Mouse (Mus musculus) cerebellum, postnatal 4 days (tissue): ENCODE data around the gene Plekha5.
"Not testable (repeated sequence)": the region's sequence is repeated elsewhere in the genome, so short reads cannot be mapped to it uniquely, and the experiment has no call there.

Experiments used
- DNase-seq, 2 experiments: peaks; one replicate each; pipeline ENCODE4 v3.0.0; 2022; ENCODE audit warnings: low spot score in 2 of 2, mixed read lengths in 1 of 2

Plekha5 gene

GRCm38 (mm10) chr6:140489570-140489969 is 65.7 kb downstream of the Plekha5 start:
- DNase-seq: no peak

DNA sequence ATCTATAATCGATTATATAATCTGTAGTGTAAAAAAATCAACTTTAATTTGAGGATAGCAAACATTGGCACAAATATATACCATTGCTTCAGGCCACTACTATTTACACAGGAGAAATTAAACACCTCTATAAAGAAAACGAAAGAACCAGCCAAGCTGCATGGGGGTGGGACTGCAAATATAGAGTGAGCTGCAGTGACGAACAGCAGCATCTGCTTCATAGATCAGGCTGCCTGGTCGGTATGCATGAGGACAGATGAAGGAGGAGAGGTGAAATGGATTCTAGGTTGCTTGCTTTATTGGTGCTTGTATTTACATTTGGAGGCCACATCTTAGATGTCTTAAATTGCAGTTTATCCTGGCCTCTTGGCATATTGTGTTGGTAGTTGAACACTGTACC is 66.4 kb downstream of the Plekha5 start:
- no peak for DNase-seq

DNA sequence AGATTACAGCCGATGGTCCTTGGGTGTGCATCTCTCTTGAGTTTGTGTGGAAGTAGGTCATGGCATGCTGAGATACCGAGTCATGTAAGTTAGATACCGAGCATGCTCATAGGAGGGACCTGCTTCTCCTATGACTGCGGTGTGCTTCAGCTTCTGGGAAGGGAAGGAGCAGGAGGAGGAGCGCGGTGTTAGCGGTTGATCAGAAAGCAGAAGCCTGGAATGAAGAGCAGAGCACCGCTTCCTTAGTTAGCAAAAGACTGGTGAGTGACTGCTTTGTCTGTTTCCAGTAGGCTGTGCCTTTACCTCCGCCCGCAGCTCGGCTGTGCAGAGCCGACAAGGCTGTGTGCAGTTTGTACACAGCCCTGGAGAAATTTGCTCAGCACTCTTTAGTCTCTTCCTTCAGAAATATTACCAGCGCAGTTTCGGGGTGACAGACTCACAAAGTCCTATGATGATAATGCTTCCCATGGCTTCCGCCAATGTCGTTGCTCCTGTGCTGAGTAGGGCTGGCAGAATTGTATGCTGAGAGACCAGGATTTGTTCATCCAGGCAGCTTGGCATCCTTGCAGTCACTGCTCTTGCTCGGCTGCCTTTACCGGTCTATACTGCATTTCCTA is 67.2 kb downstream of the Plekha5 start:
- DNase-seq: no peak

DNA sequence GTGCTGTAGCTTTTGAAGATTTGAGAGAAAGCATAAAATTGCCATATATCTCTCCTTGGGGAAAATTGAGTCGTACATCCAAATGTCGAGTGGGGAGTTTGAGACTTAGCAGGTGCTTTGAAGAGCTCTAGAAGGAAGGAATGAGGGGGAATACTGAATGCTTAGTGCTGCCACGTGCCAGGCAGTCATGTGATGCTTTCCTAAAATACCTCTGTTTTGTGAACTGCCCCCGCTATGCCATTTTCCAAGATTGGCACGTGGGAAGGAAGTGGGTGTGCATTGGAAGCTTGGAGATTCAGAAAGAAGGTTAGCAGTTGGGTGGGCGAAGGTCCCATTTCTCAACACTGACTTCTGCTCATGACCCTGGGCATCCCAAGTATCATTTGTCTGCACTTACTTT is 68.2 kb downstream of the Plekha5 start:
- no peak for DNase-seq

DNA sequence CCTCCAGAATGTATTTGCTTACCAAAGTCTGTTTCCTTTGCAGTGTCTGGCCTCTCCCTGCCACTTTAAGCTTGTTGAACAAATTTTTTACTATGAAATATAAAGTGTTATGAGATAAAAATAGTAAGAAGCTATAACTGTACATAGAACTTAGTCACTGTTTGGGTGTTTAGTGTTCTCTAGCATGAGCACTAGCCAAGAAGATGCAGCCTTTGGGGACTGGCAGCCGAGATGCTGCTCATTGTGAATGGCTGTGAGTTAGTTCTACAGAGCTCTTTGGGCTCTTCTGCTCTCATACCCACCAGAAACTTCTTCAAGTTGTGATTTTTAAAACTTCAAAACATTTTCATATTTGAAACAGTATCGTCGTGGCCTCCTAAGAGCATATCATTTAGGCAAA is 74.2 kb downstream of the Plekha5 start:
- DNase-seq: no peak

DNA sequence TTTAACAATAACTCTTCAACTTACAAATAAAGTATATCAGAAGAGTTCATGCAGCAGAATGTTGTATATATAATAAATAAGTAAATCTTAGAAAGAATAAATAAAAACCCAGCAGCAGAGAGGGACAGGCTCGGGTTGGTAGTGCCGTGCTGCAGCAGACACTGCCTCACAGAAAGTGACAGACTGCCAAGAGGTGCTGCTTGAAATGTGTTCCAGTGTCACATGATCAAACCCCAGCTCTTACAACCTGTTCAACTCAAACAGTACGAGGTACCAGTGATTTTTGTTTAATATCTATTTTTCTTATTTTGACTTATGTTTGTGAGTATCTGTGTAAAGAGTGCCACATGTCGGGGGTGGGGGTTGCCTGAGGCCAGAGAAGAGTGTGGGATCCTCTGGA is 75.1 kb downstream of the Plekha5 start:
- no peak for DNase-seq

GRCm38 (mm10) chr6:140500829-140501228 is 77.0 kb downstream of the Plekha5 start:
- DNase-seq: not testable (repeated sequence)

GRCm38 (mm10) chr6:140501841-140502240 is 78.0 kb downstream of the Plekha5 start:
- no peak for DNase-seq

GRCm38 (mm10) chr6:140504796-140505195 is 80.9 kb downstream of the Plekha5 start:
- no peak for DNase-seq

GRCm38 (mm10) chr6:140507605-140508004 is 83.8 kb downstream of the Plekha5 start:
- no peak for DNase-seq

GRCm38 (mm10) chr6:140508475-140509150 is 84.8 kb downstream of the Plekha5 start:
- no peak for DNase-seq

DNA sequence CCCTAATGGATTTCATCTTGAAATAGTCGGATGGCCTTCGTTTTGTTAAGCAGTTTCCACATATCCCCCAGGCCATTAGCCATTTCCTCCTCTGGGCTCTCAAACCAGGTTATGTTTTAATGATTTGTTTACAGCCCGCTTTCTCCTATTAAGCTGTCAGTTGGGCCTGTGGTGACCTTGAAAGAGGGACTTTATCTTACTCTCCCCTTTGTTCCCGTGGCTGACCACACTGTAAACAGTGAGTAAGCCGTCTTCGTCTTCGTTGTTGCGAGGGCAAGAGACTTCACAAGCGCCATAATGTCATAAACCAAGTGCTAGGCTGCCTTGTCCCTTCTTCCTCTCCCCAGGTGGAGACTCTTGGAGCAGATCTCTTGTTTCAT is 85.3 kb downstream of the Plekha5 start:
- DNase-seq: no peak

- no peak for DNase-seq
Observed at GRCm38 (mm10) chr6:140512016-140512415, 88.2 kb downstream of the Plekha5 start.

DNA sequence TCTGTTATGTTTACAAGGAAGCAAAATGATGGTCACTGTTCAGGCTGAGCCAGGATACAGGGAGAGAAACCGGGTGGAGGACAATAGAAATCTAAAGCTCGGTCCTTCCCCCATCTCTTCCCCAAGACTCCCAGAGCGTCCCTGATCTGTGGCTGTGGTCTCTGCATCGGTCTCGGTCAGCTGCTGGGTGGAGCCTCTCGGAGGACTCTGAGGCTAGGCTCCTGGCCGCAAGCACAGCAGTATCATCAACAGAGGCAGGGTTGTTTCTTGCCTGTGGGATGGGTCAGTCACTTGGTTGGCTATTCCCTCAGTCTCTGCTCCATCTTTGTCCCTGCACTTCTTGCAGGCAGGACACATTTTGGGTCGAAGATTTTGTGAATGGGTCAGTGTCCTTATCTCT is 88.6 kb downstream of the Plekha5 start:
- no peak for DNase-seq

GRCm38 (mm10) chr6:140514205-140515110 is 90.6 kb downstream of the Plekha5 start:
- no peak for DNase-seq

DNA sequence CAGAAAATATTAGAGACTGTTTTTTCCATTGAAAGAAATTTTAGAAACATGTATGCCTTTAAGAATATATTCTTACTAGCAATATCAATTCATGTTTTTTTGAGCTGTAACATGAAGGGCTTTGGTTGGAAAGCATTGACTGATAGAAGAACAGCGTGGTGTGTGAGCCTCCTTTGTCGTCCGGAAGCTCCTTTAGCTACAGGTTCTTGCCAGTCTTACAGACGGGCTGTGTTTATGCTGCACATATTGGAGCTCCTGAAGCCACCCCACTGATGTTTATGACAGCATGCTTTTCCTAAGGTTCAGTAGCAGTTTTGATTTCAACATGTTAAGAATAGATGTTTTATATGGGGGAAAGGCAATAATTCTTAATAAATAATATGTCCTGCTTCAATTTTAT is 91.7 kb downstream of the Plekha5 start:
- no peak for DNase-seq

GRCm38 (mm10) chr6:140516202-140516601 is 92.3 kb downstream of the Plekha5 start:
- DNase-seq: no peak

GRCm38 (mm10) chr6:140517188-140517587 is 93.3 kb downstream of the Plekha5 start:
- peak in 1 of 2 experiments; percentile 48 for DNase-seq

DNA sequence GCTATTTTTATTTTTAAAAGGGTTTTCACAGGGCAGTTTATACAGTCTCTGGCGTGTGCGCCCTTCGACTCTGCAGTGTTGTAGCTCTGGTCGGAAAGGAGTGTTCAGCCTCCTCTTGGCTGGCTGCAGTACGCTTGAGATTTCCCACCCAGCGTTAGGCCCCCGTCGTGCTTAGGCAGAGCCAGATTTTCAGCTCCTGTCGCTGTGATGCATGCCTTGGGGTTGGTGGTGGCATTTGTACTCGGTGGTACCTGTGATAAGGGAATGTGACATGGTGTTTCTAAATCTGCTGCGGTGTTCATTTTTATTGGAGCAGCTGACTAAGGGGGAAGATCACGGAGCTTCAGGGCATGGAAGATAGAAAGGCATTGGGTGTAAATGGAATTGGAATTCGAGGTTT is 95.2 kb downstream of the Plekha5 start:
- DNase-seq: peak in 1 of 2 experiments; percentile 17

- DNase-seq: peak in 1 of 2 experiments; percentile 61
Observed at GRCm38 (mm10) chr6:140519488-140520159, 95.8 kb downstream of the Plekha5 start.

DNA sequence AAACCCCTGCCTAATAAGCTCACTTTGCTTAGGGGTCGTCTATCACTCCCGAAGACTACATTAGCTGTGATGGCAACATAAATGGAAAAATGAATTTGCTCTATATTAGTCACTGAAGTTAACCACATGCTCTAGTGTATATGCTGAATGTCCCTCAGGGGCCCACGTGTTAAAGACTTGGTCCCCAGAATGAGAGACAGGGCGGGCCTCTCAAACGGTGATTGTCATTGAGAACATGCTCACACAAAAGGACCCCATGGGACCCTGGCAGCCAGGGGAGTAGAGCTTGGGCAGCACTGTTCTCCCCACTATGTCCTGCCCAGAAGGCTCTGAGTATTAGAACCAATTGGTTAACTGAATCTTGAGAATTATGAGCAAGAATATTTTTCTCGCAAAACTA is 97.1 kb downstream of the Plekha5 start:
- no peak for DNase-seq

DNA sequence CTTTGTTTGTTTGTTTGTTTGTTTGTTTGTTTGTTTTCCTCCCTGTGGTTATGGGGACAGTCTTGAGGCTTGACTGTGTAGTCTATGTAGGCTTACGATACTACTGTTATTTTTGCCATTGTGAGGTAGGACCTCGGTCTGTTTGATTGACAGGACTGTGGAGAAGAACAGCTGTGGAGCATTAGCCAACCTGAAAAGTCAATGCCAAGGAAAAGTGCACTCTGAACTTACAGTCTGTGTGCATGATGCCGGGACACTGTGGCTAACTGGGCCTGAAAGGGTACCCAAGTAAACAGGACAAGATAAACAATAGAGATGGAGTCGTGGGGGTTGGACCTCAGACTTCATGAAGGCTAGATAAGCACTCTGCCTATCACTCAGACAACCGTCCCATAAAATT is 98.0 kb downstream of the Plekha5 start:
- DNase-seq: no peak
